Mouse (Mus musculus) forebrain, embryonic 15.5 days (tissue): ENCODE data around the gene Ntan1. TPM values are rescaled to one million over a fixed set of nuclear protein-coding genes. Genes with fewer than 3 reads are reported as not detected.

Source experiments
- ATAC-seq: fragments of 200-750 bp; cut with Nextera tagmentation; replicated peaks from 2 replicates; pipeline ENCODE4 v1.8.0; 2017; ENCODE audit warnings: mild to moderate bottlenecking, moderate TSS enrichment, moderate library complexity
- H3K27ac ChIP-seq: fragments of 300-500 bp; sonication (generic); replicated peaks from 2 replicates; pipeline ENCODE4 v1.5.1; 2015; ENCODE audit warnings: mild to moderate bottlenecking, inconsistent platforms
- H3K27me3 ChIP-seq: fragments of 300-500 bp; sonication (generic); 2 replicates; pipeline ENCODE4 v1.6.1; 2015; ENCODE audit warnings: inconsistent platforms
- H3K36me3 ChIP-seq: fragments of 300-500 bp; sonication (generic); 2 replicates; pipeline ENCODE4 v1.6.1; 2015; ENCODE audit warnings: mild to moderate bottlenecking, inconsistent platforms
- H3K4me1 ChIP-seq: fragments of 300-500 bp; sonication (generic); 2 replicates; pipeline ENCODE4 v1.6.1; 2015; ENCODE audit warnings: inconsistent platforms
- H3K4me2 ChIP-seq: fragments of 300-500 bp; sonication (generic); replicated peaks from 2 replicates; pipeline ENCODE4 v1.6.1; 2015; ENCODE audit warnings: mild to moderate bottlenecking, inconsistent platforms
- H3K4me3 ChIP-seq: fragments of 300-500 bp; sonication (generic); 2 replicates; pipeline ENCODE4 v1.5.1; 2015; ENCODE audit warnings: mild to moderate bottlenecking, inconsistent platforms
- H3K9ac ChIP-seq: fragments of 300-500 bp; sonication (generic); replicated peaks from 2 replicates; pipeline ENCODE4 v1.6.1; 2015; ENCODE audit warnings: mild to moderate bottlenecking, inconsistent platforms
- H3K9me3 ChIP-seq: fragments of 300-500 bp; sonication (generic); 2 replicates; pipeline ENCODE4 v1.6.1; 2016; ENCODE audit warnings: inconsistent platforms
- WGBS: fragments of 180-500 bp; shearing (Covaris S2); methylation state at CpG from one replicate; pipeline ENCODE4 v1.1.7; 2015; ENCODE audit warnings: mixed read lengths; 5-methylcytosine and 5-hydroxymethylcytosine counted together
- polyA plus RNA-seq: library from polyadenylated mRNA; unstranded; fragments of >200 nt; fragmentation: Nextera tagmentation; extraction: Ambion mirVana; gene quantifications from 2 replicates; pipeline ENCODE4 v1.2.1, GENCODE M21; 2015

Gene Ntan1
- polyA plus RNA-seq, 1 experiment from 2014 or later, result 234 TPM

- no peak for ATAC-seq
- 94% methylated on average over 4 of the region's 4 CpGs for WGBS
- no peak overlapping the region for H3K4me3 ChIP-seq
- peaks cover 92% of the 10 kb centered on the region for H3K36me3 ChIP-seq
- H3K27me3 ChIP-seq, result no peaks in the 10 kb centered on the region
- H3K4me2 ChIP-seq, result no peak overlapping the region
- H3K9me3 ChIP-seq, result no peaks in the 10 kb centered on the region
- no peaks in the 10 kb centered on the region for H3K4me1 ChIP-seq
- no peak overlapping the region for H3K9ac ChIP-seq
- no peak overlapping the region for H3K27ac ChIP-seq
Measured at GRCm38 (mm10) chr16:13807616-13808015, 11.0 kb upstream of the Ntan1 start.

DNA sequence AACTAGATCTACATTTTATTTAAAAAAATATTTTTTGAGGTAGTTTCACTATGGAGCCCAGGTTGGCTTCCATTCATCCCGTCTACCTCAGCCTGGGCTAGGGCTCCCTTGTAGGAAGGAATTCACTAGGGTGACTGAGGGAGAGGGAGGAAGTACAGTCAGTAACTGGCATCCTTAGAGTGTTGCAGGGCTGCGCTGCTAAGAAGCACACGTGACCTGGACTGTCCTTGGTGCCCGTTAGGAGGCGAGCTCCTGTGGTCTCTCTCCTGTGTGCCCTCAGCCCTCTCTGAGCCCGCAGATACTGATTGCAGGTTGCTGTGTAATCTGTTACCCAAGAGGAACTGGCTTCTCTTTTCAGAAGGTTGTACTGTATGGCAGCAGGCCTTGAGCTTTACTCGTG lies 10.2 kb upstream of the Ntan1 start:
- Histone ChIP-seq H3K9ac (no peak overlapping the region), H3K27me3 (no peaks in the 10 kb centered on the region), H3K4me3 (no peak overlapping the region), H3K4me2 (no peak overlapping the region), H3K27ac (no peak overlapping the region), H3K4me1 (no peaks in the 10 kb centered on the region), H3K9me3 (no peaks in the 10 kb centered on the region), H3K36me3 (peaks cover 94% of the 10 kb centered on the region)
- ATAC-seq, result no peak
- 93% methylated on average over 7 of the region's 7 CpGs for WGBS

DNA sequence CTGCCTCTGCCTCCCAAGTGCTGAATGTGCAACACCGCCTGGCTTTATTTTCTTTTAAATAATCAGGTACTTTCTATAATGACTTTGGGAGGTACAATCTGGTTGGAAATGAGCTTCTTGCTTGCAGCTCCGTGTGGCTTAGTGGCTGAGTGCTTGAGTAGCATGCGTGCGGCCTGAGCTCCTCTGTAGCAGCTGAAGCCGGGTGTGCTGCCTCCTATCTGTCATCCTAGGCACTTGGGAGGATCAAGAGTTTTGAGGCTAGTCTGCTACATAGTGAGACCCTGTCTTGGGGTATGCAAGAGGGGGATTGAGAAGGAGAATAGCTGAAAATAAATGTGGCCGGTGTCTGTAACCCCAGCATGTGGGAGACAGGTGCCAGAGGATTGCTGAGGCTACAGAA lies 6.5 kb upstream of the Ntan1 start:
- no peak for ATAC-seq
- no peak overlapping the region for H3K4me2 ChIP-seq
- H3K9ac ChIP-seq, result no peak overlapping the region
- H3K4me1 ChIP-seq, result no peaks in the 10 kb centered on the region
- no peak overlapping the region for H3K27ac ChIP-seq
- no peak overlapping the region for H3K4me3 ChIP-seq
- peaks cover 86% of the 10 kb centered on the region for H3K36me3 ChIP-seq
- H3K27me3 ChIP-seq, result no peaks in the 10 kb centered on the region
- 90% methylated on average over 6 of the region's 6 CpGs for WGBS
- H3K9me3 ChIP-seq, result no peaks in the 10 kb centered on the region

DNA sequence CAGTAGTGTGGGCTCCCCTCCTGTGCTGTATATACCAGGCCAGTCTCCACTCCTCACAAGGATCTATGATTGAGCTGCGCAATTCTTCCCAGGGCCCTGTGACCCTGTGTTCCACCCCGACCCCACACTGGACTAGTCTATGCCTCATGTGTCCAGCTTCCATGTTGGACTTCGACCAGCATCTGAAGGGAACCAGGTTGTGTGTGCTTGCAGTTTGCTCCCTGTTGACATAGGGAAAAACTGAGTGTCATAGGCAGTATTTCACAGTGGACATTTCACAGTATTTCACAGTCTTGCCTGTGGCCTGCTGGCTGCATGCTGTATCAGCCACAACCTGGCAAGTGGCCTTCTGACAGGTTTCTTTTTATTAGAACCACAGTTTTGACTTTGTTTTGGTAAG lies 5.4 kb upstream of the Ntan1 start:
- Histone ChIP-seq H3K9me3 (no peaks in the 10 kb centered on the region), H3K9ac (no peak overlapping the region), H3K27ac (no peak overlapping the region), H3K4me1 (peaks cover 3% of the 10 kb centered on the region), H3K4me2 (no peak overlapping the region), H3K27me3 (no peaks in the 10 kb centered on the region), H3K36me3 (peaks cover 77% of the 10 kb centered on the region), H3K4me3 (no peak overlapping the region)
- 96% methylated on average over 3 of the region's 3 CpGs for WGBS
- no peak for ATAC-seq

- ATAC-seq, result no peak
- H3K36me3 ChIP-seq, result peaks cover 20% of the 10 kb centered on the region
- peak overlapping the region; percentile 98 for H3K27ac ChIP-seq
- no peaks in the 10 kb centered on the region for H3K9me3 ChIP-seq
- under 1% methylated on average over 36 of the region's 36 CpGs for whole genome bisulfite sequencing
- peaks cover 20% of the 10 kb centered on the region for H3K4me1 ChIP-seq
- H3K4me2 ChIP-seq, result peak overlapping the region; percentile 67
- peak overlapping the region; percentile 85 for H3K9ac ChIP-seq
- H3K27me3 ChIP-seq, result no peaks in the 10 kb centered on the region
- peak overlapping the region; percentile 78 for H3K4me3 ChIP-seq
Measured at GRCm38 (mm10) chr16:13819394-13819743, 724 bp downstream of the Ntan1 start.

DNA sequence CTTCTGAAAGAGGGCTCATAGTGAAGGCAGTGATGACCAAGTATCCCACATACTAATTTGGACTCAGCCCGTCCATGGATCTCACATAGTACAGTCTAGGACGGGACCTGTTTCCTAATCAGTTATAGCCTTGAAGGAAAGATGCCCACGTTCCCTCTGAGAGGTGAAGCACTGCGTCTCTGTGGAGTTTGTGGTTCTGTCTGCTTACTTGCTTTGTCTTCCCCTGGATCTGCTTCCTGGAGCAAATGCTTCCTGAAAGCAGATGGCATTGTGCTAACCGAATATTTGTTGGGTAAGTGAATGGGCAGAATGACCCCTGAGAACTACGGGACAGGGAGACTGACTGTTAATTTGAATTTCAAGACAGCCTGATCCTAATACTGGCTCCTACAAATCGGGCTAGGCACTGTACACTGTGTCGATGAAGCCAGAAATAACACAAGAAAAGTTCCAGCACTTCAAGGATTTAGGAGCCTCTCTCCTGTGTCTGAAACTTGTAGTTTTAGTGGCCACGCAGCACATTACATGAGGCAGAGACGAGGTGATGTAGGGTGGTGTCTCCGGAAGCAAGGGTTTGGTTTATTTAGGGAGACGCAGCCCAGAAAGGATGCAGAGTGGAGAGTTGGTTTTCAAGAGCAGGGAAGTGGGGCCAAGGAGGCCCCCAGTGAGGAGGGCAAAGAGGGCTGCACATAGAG lies 1.3 kb downstream of the Ntan1 start:
- 34% methylated on average over 12 of the region's 12 CpGs for WGBS
- Histone ChIP-seq H3K27me3 (no peaks in the 10 kb centered on the region), H3K36me3 (peaks cover 14% of the 10 kb centered on the region), H3K4me1 (peaks cover 20% of the 10 kb centered on the region), H3K4me2 (peak overlapping the region; percentile 67), H3K27ac (peak overlapping the region; percentile 98), H3K9me3 (no peaks in the 10 kb centered on the region), H3K9ac (peak overlapping the region; percentile 85), H3K4me3 (peak overlapping the region; percentile 78)
- ATAC-seq, result peak; percentile 1

- ATAC-seq, result no peak
- Histone ChIP-seq H3K27me3 (no peaks in the 10 kb centered on the region), H3K36me3 (peaks cover 6% of the 10 kb centered on the region), H3K4me3 (peak overlapping the region; percentile 78), H3K4me1 (peaks cover 20% of the 10 kb centered on the region), H3K9ac (no peak overlapping the region), H3K4me2 (no peak overlapping the region; the same call in 1 of the 2 replicates), H3K27ac (no peak overlapping the region), H3K9me3 (no peaks in the 10 kb centered on the region)
- 97% methylated on average over 5 of the region's 5 CpGs for WGBS
Measured at GRCm38 (mm10) chr16:13820771-13821170, 2.1 kb downstream of the Ntan1 start.

DNA sequence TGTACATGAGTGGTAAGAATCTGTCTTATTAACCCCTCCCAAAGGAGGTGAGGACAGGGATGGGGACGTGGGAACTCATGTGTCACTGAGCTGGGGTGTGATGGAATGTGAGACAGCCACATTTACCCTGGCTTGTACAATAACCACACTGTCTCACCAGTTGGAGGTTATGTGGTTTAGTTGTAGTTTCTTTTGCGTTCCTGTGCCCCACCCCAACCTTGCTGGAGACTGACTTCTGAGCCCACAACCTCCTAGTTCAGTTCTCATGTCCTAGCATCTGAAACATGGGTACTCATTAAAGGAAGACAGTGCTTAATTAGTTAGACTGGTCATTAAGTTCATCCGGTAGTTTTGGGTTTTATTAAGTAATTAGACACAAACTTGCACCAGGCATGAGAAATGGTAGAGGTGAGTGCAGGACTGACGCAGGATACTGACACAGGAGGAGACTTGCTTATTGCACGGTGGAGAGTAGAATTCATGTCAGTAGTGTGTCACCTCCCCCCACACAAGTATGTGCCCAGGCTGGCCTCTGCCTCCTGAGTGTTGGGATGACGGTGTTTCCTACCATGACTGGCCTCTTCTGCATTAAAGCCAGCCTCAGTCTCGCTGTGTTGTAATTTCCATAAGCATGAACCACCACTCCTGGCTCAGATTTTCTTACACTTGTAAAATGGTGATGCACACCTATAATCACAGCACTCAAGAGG lies 7.3 kb downstream of the Ntan1 start:
- Histone ChIP-seq H3K27ac (no peak overlapping the region), H3K4me3 (no peak overlapping the region), H3K4me1 (peaks cover 3% of the 10 kb centered on the region), H3K9me3 (no peaks in the 10 kb centered on the region), H3K27me3 (no peaks in the 10 kb centered on the region), H3K36me3 (peaks cover 36% of the 10 kb centered on the region), H3K9ac (no peak overlapping the region), H3K4me2 (no peak overlapping the region)
- 87% methylated on average over 7 of the region's 7 CpGs for WGBS
- no peak for ATAC-seq

DNA sequence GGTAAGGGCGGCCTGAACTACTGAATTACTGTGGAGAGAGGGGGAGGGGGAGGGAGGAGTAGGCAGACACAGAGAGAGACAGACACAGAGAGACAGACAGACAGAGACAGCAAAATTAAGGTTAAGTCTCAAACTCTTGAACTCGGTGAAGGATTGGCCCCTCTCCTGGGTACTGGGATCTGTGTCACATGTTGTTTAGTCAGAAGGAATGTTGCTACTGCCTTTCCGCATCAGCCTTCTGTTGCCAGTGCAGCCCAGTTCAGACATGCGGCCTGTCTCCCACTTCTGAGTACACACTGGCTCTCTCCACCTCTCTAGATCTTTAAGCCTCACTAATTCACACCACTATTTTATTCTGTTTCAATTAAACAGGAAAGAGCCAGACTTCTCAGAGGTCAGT lies 7.9 kb downstream of the Ntan1 start:
- Histone ChIP-seq H3K9ac (no peak overlapping the region), H3K27me3 (no peaks in the 10 kb centered on the region), H3K4me3 (no peak overlapping the region), H3K9me3 (no peaks in the 10 kb centered on the region), H3K36me3 (peaks cover 42% of the 10 kb centered on the region), H3K4me2 (no peak overlapping the region), H3K4me1 (no peaks in the 10 kb centered on the region), H3K27ac (no peak overlapping the region)
- ATAC-seq, result no peak
- WGBS, result 88% methylated on average over 4 of the region's 4 CpGs

- H3K4me2 ChIP-seq, result no peak overlapping the region
- no peaks in the 10 kb centered on the region for H3K27me3 ChIP-seq
- no peak overlapping the region for H3K9ac ChIP-seq
- 90% methylated on average over 10 of the region's 10 CpGs for WGBS
- ATAC-seq, result no peak
- H3K4me3 ChIP-seq, result no peak overlapping the region
- no peaks in the 10 kb centered on the region for H3K9me3 ChIP-seq
- peaks cover 78% of the 10 kb centered on the region for H3K36me3 ChIP-seq
- H3K4me1 ChIP-seq, result no peaks in the 10 kb centered on the region
- no peak overlapping the region for H3K27ac ChIP-seq
Measured at GRCm38 (mm10) chr16:13830444-13830843, 11.8 kb downstream of the Ntan1 start.

DNA sequence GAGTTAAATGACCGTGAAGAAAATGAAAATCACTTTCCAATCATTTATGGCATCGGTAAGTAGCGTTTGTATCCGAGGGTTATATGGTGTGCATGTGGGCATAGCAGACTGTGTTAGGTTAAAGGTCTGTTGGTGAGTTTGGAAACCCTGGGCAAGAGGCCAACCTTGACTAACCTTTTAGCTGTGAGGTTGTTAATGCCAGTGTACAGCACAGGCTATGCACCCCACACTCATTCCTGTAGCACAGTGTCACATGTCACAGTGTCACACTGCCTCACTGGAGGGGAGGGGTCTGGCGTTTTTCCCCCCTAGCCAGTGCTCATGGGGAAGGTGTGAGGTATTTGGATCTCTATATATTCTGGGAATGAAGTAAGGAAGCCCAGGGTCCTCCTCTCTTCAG lies 13.0 kb downstream of the Ntan1 start:
- Histone ChIP-seq H3K36me3 (peaks cover 90% of the 10 kb centered on the region), H3K4me3 (no peak overlapping the region), H3K4me1 (no peaks in the 10 kb centered on the region), H3K27me3 (no peaks in the 10 kb centered on the region), H3K9ac (no peak overlapping the region), H3K27ac (no peak overlapping the region), H3K4me2 (no peak overlapping the region), H3K9me3 (no peaks in the 10 kb centered on the region)
- WGBS, result 86% methylated on average over 5 of the region's 5 CpGs
- ATAC-seq, result no peak; the same call in 1 of the 2 replicates

DNA sequence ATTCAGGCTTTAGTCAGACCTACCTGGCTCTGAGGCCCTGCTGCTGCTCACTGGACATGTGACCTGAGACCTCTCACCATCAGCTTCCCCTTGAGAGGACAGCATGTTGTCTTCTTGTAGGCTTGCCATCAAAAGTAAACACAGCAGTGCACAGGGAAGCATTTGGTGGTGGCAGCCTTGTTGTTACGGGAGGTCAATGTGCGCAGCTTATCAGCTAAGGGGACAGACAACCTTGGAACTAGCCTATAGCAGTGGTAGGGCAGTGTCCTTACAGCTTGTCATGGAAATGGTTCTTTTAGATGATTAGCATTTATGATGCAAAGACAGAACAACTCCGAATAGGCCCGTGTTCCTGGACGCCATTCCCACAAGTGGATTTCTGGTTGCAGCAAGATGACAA lies 15.7 kb downstream of the Ntan1 start:
- ATAC-seq, result no peak
- Histone ChIP-seq H3K4me1 (no peaks in the 10 kb centered on the region), H3K27ac (no peak overlapping the region), H3K4me2 (no peak overlapping the region), H3K27me3 (no peaks in the 10 kb centered on the region), H3K36me3 (peaks cover 96% of the 10 kb centered on the region), H3K9ac (no peak overlapping the region), H3K9me3 (no peaks in the 10 kb centered on the region), H3K4me3 (no peak overlapping the region)
- 96% methylated on average over 5 of the region's 5 CpGs for WGBS

GRCm38 (mm10) chr16:13840056-13840455 lies 21.4 kb downstream of the Ntan1 start:
- no peaks in the 10 kb centered on the region for H3K4me1 ChIP-seq
- no peak overlapping the region for H3K27ac ChIP-seq
- no peak for ATAC-seq
- no peak overlapping the region for H3K4me2 ChIP-seq
- 92% methylated on average over 7 of the region's 7 CpGs for WGBS
- H3K9ac ChIP-seq, result no peak overlapping the region
- peaks cover 83% of the 10 kb centered on the region for H3K36me3 ChIP-seq
- no peaks in the 10 kb centered on the region for H3K9me3 ChIP-seq
- H3K27me3 ChIP-seq, result no peaks in the 10 kb centered on the region
- H3K4me3 ChIP-seq, result no peak overlapping the region
